Mouse (Mus musculus) midbrain, embryonic 14.5 days (tissue): ENCODE data around the gene Aspdh. TPM values are rescaled to one million over a fixed set of nuclear protein-coding genes. Genes with fewer than 3 reads are reported as not detected.

Experiments used
- ATAC-seq: fragments of 200-750 bp; cut with Nextera tagmentation; 2 replicates; pipeline ENCODE4 v1.8.0; 2017; ENCODE audit warnings: moderate number of reproducible peaks, moderate library complexity; ENCODE audit not compliant: low FRiP score, low TSS enrichment
- DNase-seq: peaks from one replicate; pipeline ENCODE4 v3.0.0-alpha.2; 2015
- H3K27ac ChIP-seq: fragments of 300-500 bp; sonication (generic); replicated peaks from 2 replicates; pipeline ENCODE4 v1.5.1; 2014; ENCODE audit warnings: mild to moderate bottlenecking, low read depth, low read length, moderate library complexity
- H3K27me3 ChIP-seq: fragments of 300-500 bp; sonication (generic); 2 replicates; pipeline ENCODE4 v1.6.1; 2014; ENCODE audit warnings: low read length, control low read depth, mixed read lengths; ENCODE audit not compliant: control insufficient read depth, insufficient read depth
- H3K36me3 ChIP-seq: fragments of 300-500 bp; sonication (generic); 2 replicates; pipeline ENCODE4 v1.6.1; 2014; ENCODE audit warnings: low read length, control low read depth; ENCODE audit not compliant: control insufficient read depth, insufficient read depth
- H3K4me1 ChIP-seq: fragments of 300-500 bp; sonication (generic); 2 replicates; pipeline ENCODE4 v1.6.1; 2014; ENCODE audit warnings: mild to moderate bottlenecking, antibody characterized with exemption, low read length, control low read depth; ENCODE audit not compliant: control insufficient read depth, insufficient read depth
- H3K4me2 ChIP-seq: fragments of 300-500 bp; sonication (generic); 2 replicates; pipeline ENCODE4 v1.6.1; 2014; ENCODE audit warnings: mild to moderate bottlenecking, low read length, moderate library complexity
- H3K4me3 ChIP-seq: fragments of 300-500 bp; sonication (generic); replicated peaks from 2 replicates; pipeline ENCODE4 v1.5.1; 2014; ENCODE audit warnings: low read depth, low read length
- H3K9ac ChIP-seq: fragments of 300-500 bp; sonication (generic); replicated peaks from 2 replicates; pipeline ENCODE4 v1.6.1; 2014; ENCODE audit warnings: mild to moderate bottlenecking, low read length, moderate library complexity
- H3K9me3 ChIP-seq: fragments of 300-500 bp; sonication (generic); 2 replicates; pipeline ENCODE4 v1.6.1; 2016; ENCODE audit warnings: low read length, control low read depth, mixed read lengths; ENCODE audit not compliant: control insufficient read depth
- WGBS: fragments of 180-500 bp; shearing (Covaris S2); extraction: QIAGEN DNeasy Blood & Tissue Kit; methylation state at CpG from one replicate; pipeline ENCODE4 v1.1.7; 2014; 5-methylcytosine and 5-hydroxymethylcytosine counted together
- microRNA-seq: library from miRNA; unstranded; fragments of <30 nt; microRNA quantifications from one replicate; pipeline ENCODE4, GENCODE M21; 2016
- polyA plus RNA-seq: library from polyadenylated mRNA; unstranded; fragments of >200 nt; fragmentation: Nextera tagmentation; extraction: Ambion mirVana; gene quantifications from 2 replicates; pipeline ENCODE4 v1.2.1, GENCODE M21; 2014

Gene Aspdh
- polyA plus RNA-seq, 1 experiment from 2014 or later, result 8.9 TPM

GRCm38 (mm10) chr7:44497361-44498055 is 32.3 kb downstream of the Aspdh start:
- Histone ChIP-seq H3K27ac (peak overlapping the region; percentile 97), H3K9me3 (no peaks in the 10 kb centered on the region), H3K27me3 (no peaks in the 10 kb centered on the region), H3K4me2 (peak overlapping the region; percentile 87), H3K9ac (peak overlapping the region; percentile 93), H3K36me3 (peaks cover 6% of the 10 kb centered on the region), H3K4me3 (peak overlapping the region; percentile 72), H3K4me1 (peaks cover 21% of the 10 kb centered on the region)
- WGBS, result 84% methylated on average over 10 of the region's 10 CpGs
- ATAC-seq, result no peak
- no peak for DNase-seq

GRCm38 (mm10) chr7:44498922-44499321 is 33.7 kb downstream of the Aspdh start:
- no peak overlapping the region for H3K9ac ChIP-seq
- H3K27me3 ChIP-seq, result no peaks in the 10 kb centered on the region
- no peak overlapping the region for H3K27ac ChIP-seq
- H3K4me3 ChIP-seq, result no peak overlapping the region
- H3K36me3 ChIP-seq, result no peaks in the 10 kb centered on the region; the same call in 1 of the 2 replicates
- peaks cover 21% of the 10 kb centered on the region for H3K4me1 ChIP-seq
- WGBS, result 82% methylated on average over 1 of the region's 1 CpGs
- ATAC-seq, result no peak
- no peaks in the 10 kb centered on the region for H3K9me3 ChIP-seq
- no peak overlapping the region for H3K4me2 ChIP-seq
- no peak for DNase-seq

- Histone ChIP-seq H3K4me1 (peaks cover 18% of the 10 kb centered on the region), H3K9ac (no peak overlapping the region), H3K27me3 (no peaks in the 10 kb centered on the region), H3K4me2 (no peak overlapping the region), H3K9me3 (no peaks in the 10 kb centered on the region), H3K36me3 (no peaks in the 10 kb centered on the region; the same call in 1 of the 2 replicates), H3K27ac (no peak overlapping the region), H3K4me3 (no peak overlapping the region)
- 65% methylated on average over 19 of the region's 20 CpGs for WGBS
- no peak for ATAC-seq
- no peak for DNase-seq
These were observed 34.9 kb downstream of the Aspdh start for GRCm38 (mm10) chr7:44500046-44500445.

- Histone ChIP-seq H3K36me3 (no peaks in the 10 kb centered on the region; the same call in 1 of the 2 replicates), H3K4me1 (peaks cover 10% of the 10 kb centered on the region), H3K4me2 (no peak overlapping the region), H3K9ac (no peak overlapping the region), H3K9me3 (no peaks in the 10 kb centered on the region), H3K27ac (no peak overlapping the region), H3K27me3 (no peaks in the 10 kb centered on the region), H3K4me3 (no peak overlapping the region)
- DNase-seq, result peak; percentile 85
- ATAC-seq, result 0 out of 2 replicates have a peak, but pooled peaks have one; percentile 57
- 40% methylated on average over 5 of the region's 5 CpGs for WGBS
These were observed 36.4 kb downstream of the Aspdh start for GRCm38 (mm10) chr7:44501563-44502115.

GRCm38 (mm10) chr7:44507491-44507890 is 42.3 kb downstream of the Aspdh start:
- no peak for DNase-seq
- Histone ChIP-seq H3K36me3 (no peaks in the 10 kb centered on the region), H3K9ac (no peak overlapping the region), H3K27ac (no peak overlapping the region), H3K27me3 (no peaks in the 10 kb centered on the region), H3K9me3 (no peaks in the 10 kb centered on the region), H3K4me2 (no peak overlapping the region), H3K4me1 (no peaks in the 10 kb centered on the region), H3K4me3 (no peak overlapping the region)
- no peak for ATAC-seq

Small RNA genes within 50 kb of the gene (microRNA-seq; reads per million reads assigned to microRNA genes)
- gene Mir7052, result 1.3 reads per million

Other genes starting within 250 kb of the Aspdh start
- not detected in 2 replicates for gene Klk1b5, start 249.4 kb upstream of the Aspdh start, polyA plus RNA-seq
- gene Klk1, start 240.0 kb upstream of the Aspdh start, polyA plus RNA-seq, result not detected in 2 replicates
- not detected in 2 replicates for gene Gm36864, start 229.2 kb upstream of the Aspdh start, polyA plus RNA-seq
- 1.3 and 1.8 TPM in 2 replicates for gene 1700028J19Rik, start 218.7 kb upstream of the Aspdh start, polyA plus RNA-seq
- gene 2410002F23Rik, start 218.7 kb upstream of the Aspdh start, polyA plus RNA-seq, result 199 and 211 TPM in 2 replicates
- not detected in 2 replicates for gene Acp4, start 208.0 kb upstream of the Aspdh start, polyA plus RNA-seq
- gene Gm15517, start 203.9 kb upstream of the Aspdh start, polyA plus RNA-seq, result 1.8 TPM in 1 of 2 replicates, not detected in the other
- gene Clec11a, start 158.5 kb upstream of the Aspdh start, polyA plus RNA-seq, result 4.6 and 4.7 TPM in 2 replicates
- 35.1 and 37.8 TPM in 2 replicates for gene Shank1, start 155.1 kb upstream of the Aspdh start, polyA plus RNA-seq
- 39.5 and 48.5 TPM in 2 replicates for gene Syt3, start 81.3 kb upstream of the Aspdh start, polyA plus RNA-seq
- gene 1700008O03Rik, start 79.6 kb upstream of the Aspdh start, polyA plus RNA-seq, result 1.7 and 1.9 TPM in 2 replicates
- 28.4 and 39.0 TPM in 2 replicates for gene Lrrc4b, start 36.4 kb upstream of the Aspdh start, polyA plus RNA-seq
- gene Josd2, start 2.6 kb downstream of the Aspdh start, polyA plus RNA-seq, result 27.9 and 32.5 TPM in 2 replicates
- 152 and 163 TPM in 2 replicates for gene Emc10, start 31.1 kb downstream of the Aspdh start, polyA plus RNA-seq
- 26.8 and 28.6 TPM in 2 replicates for gene Fam71e1, start 31.2 kb downstream of the Aspdh start, polyA plus RNA-seq
- 0.15 and 0.20 TPM in 2 replicates for gene Mybpc2, start 59.3 kb downstream of the Aspdh start, polyA plus RNA-seq
- gene Spib, start 66.7 kb downstream of the Aspdh start, polyA plus RNA-seq, result not detected in 2 replicates
- 17.8 and 19.5 TPM in 2 replicates for gene Pold1, start 83.5 kb downstream of the Aspdh start, polyA plus RNA-seq
- gene Nr1h2, start 88.6 kb downstream of the Aspdh start, polyA plus RNA-seq, result 57.1 and 62.0 TPM in 2 replicates
- 1.1 TPM in 1 of 2 replicates, not detected in the other for gene Napsa, start 107.0 kb downstream of the Aspdh start, polyA plus RNA-seq
- 5.2 and 7.5 TPM in 2 replicates for gene Kcnc3, start 125.3 kb downstream of the Aspdh start, polyA plus RNA-seq
- 2.5 and 2.7 TPM in 2 replicates for gene Myh14, start 205.5 kb downstream of the Aspdh start, polyA plus RNA-seq
- gene Izumo2, start 243.4 kb downstream of the Aspdh start, polyA plus RNA-seq, result not detected in 2 replicates